Mouse (Mus musculus) ES-E14 (cell line): Measurements from ENCODE around the gene Pid1. TPM values are rescaled to one million over a fixed set of nuclear protein-coding genes. Genes with fewer than 3 reads are reported as not detected.
A peak's percentile ranks its signal among the peaks of the same experiment; 100 is the strongest.

Source experiments
- DNase-seq: peaks from one replicate; pipeline ENCODE4 v3.0.0-alpha.2; 2013; ENCODE audit warnings: low read depth, low spot score
- H3K27ac ChIP-seq: 2 replicates; pipeline ENCODE4 v1.5.1; 2012; ENCODE audit warnings: low read depth, mild to moderate bottlenecking, low read length, moderate library complexity, mixed read lengths; ENCODE audit not compliant: poor library complexity, insufficient read depth, severe bottlenecking
- H3K36me3 ChIP-seq: 2 replicates; pipeline ENCODE4 v1.6.1; 2012; ENCODE audit warnings: mild to moderate bottlenecking, low read length, moderate library complexity, mixed read lengths; ENCODE audit not compliant: control insufficient read depth, poor library complexity, insufficient read depth, severe bottlenecking
- H3K4me1 ChIP-seq, 2 experiments: fragments of 150-350 bp in 1 of 2; sonication (generic) in 1 of 2; 2 replicates each; pipeline ENCODE4 v1.6.1; 2012; ENCODE audit warnings: low read length in 2 of 2, mild to moderate bottlenecking in 1 of 2, mixed read lengths in 1 of 2; ENCODE audit not compliant: control insufficient read depth in 2 of 2, insufficient read depth in 2 of 2, poor library complexity in 1 of 2
- H3K4me3 ChIP-seq, 2 experiments: fragments of 150-350 bp in 1 of 2; sonication (generic) in 1 of 2; 2 replicates each; pipeline ENCODE4 v1.5.1; 2012; ENCODE audit warnings: low read length in 2 of 2, low read depth in 1 of 2, mild to moderate bottlenecking in 1 of 2, mixed read lengths in 1 of 2; ENCODE audit not compliant: insufficient read depth in 1 of 2, poor library complexity in 1 of 2, severe bottlenecking in 1 of 2
- H3K9ac ChIP-seq: 2 replicates; pipeline ENCODE4 v1.6.1; 2012; ENCODE audit warnings: low read depth, mild to moderate bottlenecking, low read length, mixed read lengths; ENCODE audit not compliant: poor library complexity, insufficient read depth, severe bottlenecking
- H3K9me3 ChIP-seq: fragments of 150-350 bp; sonication (generic); 2 replicates; pipeline ENCODE4 v1.6.1; 2012; ENCODE audit warnings: low read depth, mild to moderate bottlenecking, low read length; ENCODE audit not compliant: control insufficient read depth, insufficient read depth
- CHD2 ChIP-seq: IDR thresholded peaks from 2 replicates; pipeline ENCODE4 v1.6.1; 2014; ENCODE audit warnings: mild to moderate bottlenecking, low read depth, low read length, inconsistent platforms
- HCFC1 ChIP-seq: IDR thresholded peaks from 2 replicates; pipeline ENCODE4 v1.6.1; 2012; ENCODE audit warnings: low read length, inconsistent platforms, borderline replicate concordance; ENCODE audit not compliant: insufficient read depth
- MAFK ChIP-seq: IDR thresholded peaks from 2 replicates; pipeline ENCODE4 v1.6.1; 2014; ENCODE audit warnings: mild to moderate bottlenecking, low read depth, low read length, inconsistent platforms; ENCODE audit not compliant: insufficient read depth
- ZC3H11A ChIP-seq: IDR thresholded peaks from 2 replicates; pipeline ENCODE4 v1.6.1; 2012; ENCODE audit warnings: low read depth, mild to moderate bottlenecking, inconsistent platforms, low read length, borderline replicate concordance
- ZNF384 ChIP-seq: IDR thresholded peaks from 2 replicates; pipeline ENCODE4 v1.6.1; 2012; ENCODE audit warnings: low read depth, low read length, inconsistent platforms
- in situ Hi-C, 2 experiments: fragments of 600-800 bp; cut with MboI; formaldehyde crosslinking; loops; one replicate each; pipeline ENCODE4 v1.15.1; 2025; ENCODE audit warnings: low sequenced_read_pairs in 2 of 2, inconsistent platforms in 1 of 2; ENCODE audit not compliant: unreplicated experiment in 2 of 2
- total RNA-seq: library from RNA; depleted of rRNA; stranded (reverse); fragments of 300-350 nt; gene quantifications from 2 replicates; pipeline ENCODE4 v1.2.3, GENCODE M21; 2012

Gene Pid1
- total RNA-seq, 1 experiment: 13.3 TPM

DNA sequence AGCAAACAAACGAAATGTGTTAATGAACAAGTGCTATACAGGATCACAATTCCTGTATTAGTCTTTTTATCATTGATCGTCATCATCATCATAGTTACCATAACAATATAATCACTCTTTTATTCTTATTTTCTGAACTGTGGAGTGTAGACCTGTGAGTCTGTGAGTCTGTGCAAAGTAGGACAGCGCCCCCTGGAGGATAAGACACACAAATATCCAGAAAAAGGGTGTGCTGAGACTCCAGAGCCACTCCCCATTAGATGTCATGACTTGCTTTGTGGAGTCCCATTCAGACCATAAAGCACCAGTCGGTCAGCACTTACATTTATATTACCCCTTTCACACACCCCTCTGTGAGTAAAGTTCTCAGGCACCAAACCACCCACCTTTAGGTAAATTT is 210.0 kb downstream of the Pid1 start:
- Histone ChIP-seq H3K36me3 (no peaks in the 10 kb centered on the region), H3K4me1 (no peaks in the 10 kb centered on the region), H3K9ac (no peak overlapping the region), H3K9me3 (no peaks in the 10 kb centered on the region), H3K27ac (no peak overlapping the region), H3K4me3 (no peak overlapping the region)
- in situ Hi-C loops: no loop called here
- peak; percentile 70 for DNase-seq
- TF ChIP-seq CHD2 (no peak), HCFC1 (no peak), ZNF384 (no peak), ZC3H11A (no peak)

DNA sequence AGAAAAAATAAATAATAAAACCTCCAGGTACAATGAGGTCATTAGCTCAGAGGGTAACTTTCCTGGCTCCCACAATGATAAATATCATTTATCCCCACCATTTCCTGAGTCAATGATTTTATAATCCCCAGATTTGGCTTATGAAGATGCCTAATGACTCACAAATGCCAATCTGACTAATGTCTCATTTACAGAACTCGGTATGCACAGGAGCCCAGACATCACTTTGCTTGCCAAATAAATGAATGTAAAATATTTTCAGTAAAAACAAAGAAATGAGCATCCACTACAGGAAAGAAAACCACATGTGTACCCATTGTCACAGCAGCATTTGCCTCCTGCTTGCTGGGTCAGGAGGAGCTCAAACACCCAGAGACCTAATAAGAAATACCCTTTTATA is 222.4 kb downstream of the Pid1 start:
- H3K4me3 ChIP-seq: no peak overlapping the region
- H3K36me3 ChIP-seq: no peaks in the 10 kb centered on the region
- no peak overlapping the region for H3K27ac ChIP-seq
- no peak overlapping the region for H3K9ac ChIP-seq
- H3K4me1 ChIP-seq: no peaks in the 10 kb centered on the region; a peak in 1 of 4 replicates
- no peak for DNase-seq
- TF ChIP-seq ZNF384: no peak
- no peak for TF ChIP-seq CHD2
- no peak for TF ChIP-seq ZC3H11A
- TF ChIP-seq HCFC1: no peak
- no peak for TF ChIP-seq MAFK
- H3K9me3 ChIP-seq: no peaks in the 10 kb centered on the region
- in situ Hi-C loops: no loop called here

DNA sequence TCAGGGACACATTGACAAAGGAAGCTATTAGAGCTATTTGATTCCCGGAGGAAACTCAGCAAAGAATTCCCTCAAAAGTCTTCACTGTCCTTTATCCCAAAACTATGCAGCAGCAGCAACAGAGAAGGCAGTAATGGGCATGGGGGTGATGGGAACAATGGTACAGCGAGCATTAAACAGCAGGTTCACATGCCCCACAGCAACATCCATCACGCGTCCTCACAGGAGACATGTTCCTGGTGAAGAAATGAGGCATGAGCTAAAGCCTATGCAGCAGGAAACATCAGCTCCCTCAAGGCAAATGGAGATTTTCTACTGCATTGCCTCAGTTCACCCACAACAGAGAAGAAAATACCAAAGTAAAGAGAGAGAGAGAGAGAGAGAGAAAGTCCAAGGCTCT is 231.5 kb downstream of the Pid1 start:
- DNase-seq: no peak
- H3K36me3 ChIP-seq: no peaks in the 10 kb centered on the region
- no peak overlapping the region for H3K4me3 ChIP-seq
- in situ Hi-C loops: no loop called here
- no peaks in the 10 kb centered on the region for H3K9me3 ChIP-seq
- H3K27ac ChIP-seq: no peak overlapping the region
- H3K9ac ChIP-seq: no peak overlapping the region
- no peaks in the 10 kb centered on the region for H3K4me1 ChIP-seq
- TF ChIP-seq HCFC1 (no peak), CHD2 (no peak), MAFK (no peak), ZC3H11A (no peak), ZNF384 (no peak)

DNA sequence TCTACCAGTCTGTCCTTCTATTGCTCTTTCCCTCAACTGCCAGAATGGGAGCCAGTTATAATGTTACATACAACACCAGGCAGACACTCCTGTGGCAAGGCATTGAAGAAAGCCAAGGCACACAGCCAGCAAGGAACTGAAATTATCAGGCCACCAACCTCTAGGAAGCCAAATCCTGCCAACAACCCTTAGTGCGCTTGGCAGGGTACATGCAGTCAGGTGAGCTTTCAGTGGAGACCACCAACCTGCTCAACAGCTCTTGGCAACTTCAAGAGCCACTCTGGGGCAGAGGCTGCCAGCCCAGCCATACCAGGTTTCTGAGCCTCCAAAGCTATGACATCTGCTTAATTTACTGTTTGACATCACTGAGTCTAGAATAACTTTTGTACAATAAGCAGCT is 232.2 kb downstream of the Pid1 start:
- Histone ChIP-seq H3K27ac (no peak overlapping the region), H3K4me3 (no peak overlapping the region), H3K36me3 (no peaks in the 10 kb centered on the region), H3K9me3 (no peaks in the 10 kb centered on the region), H3K9ac (no peak overlapping the region), H3K4me1 (no peaks in the 10 kb centered on the region)
- in situ Hi-C loops: no loop called here
- no peak for DNase-seq
- TF ChIP-seq CHD2 (no peak), HCFC1 (no peak), MAFK (no peak), ZC3H11A (no peak), ZNF384 (no peak)

DNA sequence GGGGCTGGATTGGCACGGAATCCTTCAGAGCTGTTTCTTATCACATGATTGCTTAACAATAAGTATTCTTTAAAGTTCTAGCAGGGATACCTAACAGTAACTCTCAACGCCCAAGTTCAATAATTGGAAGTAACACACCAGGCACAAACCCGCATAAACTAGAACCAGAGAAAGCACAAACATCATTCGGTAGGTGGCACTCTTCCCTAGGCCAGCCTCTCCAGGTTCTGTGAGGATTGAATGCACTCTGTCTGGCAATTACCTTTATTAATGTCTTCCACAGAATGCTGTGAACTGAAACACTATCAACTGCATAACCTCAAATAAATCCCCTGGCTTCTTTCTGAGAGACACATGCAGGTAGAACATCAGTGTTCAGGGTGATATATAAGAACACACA is 235.5 kb downstream of the Pid1 start:
- Histone ChIP-seq H3K9me3 (no peaks in the 10 kb centered on the region), H3K36me3 (no peaks in the 10 kb centered on the region), H3K9ac (no peak overlapping the region), H3K27ac (no peak overlapping the region), H3K4me1 (no peaks in the 10 kb centered on the region), H3K4me3 (no peak overlapping the region)
- TF ChIP-seq ZNF384 (no peak), HCFC1 (no peak), ZC3H11A (no peak), MAFK (no peak), CHD2 (no peak)
- no peak for DNase-seq
- in situ Hi-C loops: no loop called here
